Mouse (Mus musculus) testis, adult 2 months (tissue): ENCODE measurements around the gene Gfod2.

ENCODE experiments used
- CTCF ChIP-seq: fragments of 200-500 bp; IDR thresholded peaks from 2 replicates; pipeline ENCODE4 v1.5.1; 2012; ENCODE audit warnings: low read depth, mild to moderate bottlenecking, inconsistent platforms, low read length, moderate library complexity; ENCODE audit not compliant: control insufficient read depth, insufficient read depth, insufficient replicate concordance
- POLR2A ChIP-seq: fragments of 200-500 bp; IDR thresholded peaks from 2 replicates; pipeline ENCODE4 v1.6.1; 2012; ENCODE audit warnings: low read depth, mild to moderate bottlenecking, inconsistent platforms, low read length, moderate library complexity; ENCODE audit not compliant: control insufficient read depth

- TF ChIP-seq CTCF (no peak), POLR2A (no peak)
These were observed 52.0 kb downstream of the Gfod2 start for GRCm38 (mm10) chr8:105706426-105706825.
